Mouse (Mus musculus) hindbrain, embryonic 11.5 days (tissue): ENCODE results near the gene Errfi1. TPM values are rescaled to one million over a fixed set of nuclear protein-coding genes. Genes with fewer than 3 reads are reported as not detected.

ENCODE experiments used
- polyA plus RNA-seq: library from polyadenylated mRNA; unstranded; fragments of >200 nt; fragmentation: Nextera tagmentation; extraction: Ambion mirVana; gene quantifications from 2 replicates; pipeline ENCODE4 v1.2.1, GENCODE M21; 2014

The Errfi1 gene
- polyA plus RNA-seq, 1 experiment from 2014 or later, result 34.0 TPM

Other genes starting within 250 kb of the Errfi1 start
- gene Slc45a1, start 201.7 kb upstream of the Errfi1 start, polyA plus RNA-seq, result 5.6 and 7.8 TPM in 2 replicates
- 406 and 416 TPM in 2 replicates for gene Park7, start 60.5 kb downstream of the Errfi1 start, polyA plus RNA-seq
- gene Tnfrsf9, start 60.6 kb downstream of the Errfi1 start, polyA plus RNA-seq, result 0.21 TPM in 1 of 2 replicates, not detected in the other
- gene Uts2, start 143.2 kb downstream of the Errfi1 start, polyA plus RNA-seq, result not detected in 2 replicates
- 4.5 and 5.2 TPM in 2 replicates for gene Per3, start 190.7 kb downstream of the Errfi1 start, polyA plus RNA-seq
- gene Vamp3, start 204.0 kb downstream of the Errfi1 start, polyA plus RNA-seq, result 80.7 and 103 TPM in 2 replicates
- 0.21 and 0.56 TPM in 2 replicates for gene Gm13090, start 235.7 kb downstream of the Errfi1 start, polyA plus RNA-seq